Mouse (Mus musculus) cerebellum, adult 18-20 months (tissue): ENCODE data around the gene Ascl1.
A peak's percentile ranks its signal among the peaks of the same experiment; 100 is the strongest.

Source experiments
- DNase-seq, 2 experiments: peaks; one replicate each; pipeline ENCODE4 v3.0.0; 2021

The Ascl1 gene

GRCm38 (mm10) chr10:87493576-87493975 lies at the start of gene Ascl1:
Ascl1 (minus strand) TSS chr10:87493660.
- no peak for DNase-seq

DNA sequence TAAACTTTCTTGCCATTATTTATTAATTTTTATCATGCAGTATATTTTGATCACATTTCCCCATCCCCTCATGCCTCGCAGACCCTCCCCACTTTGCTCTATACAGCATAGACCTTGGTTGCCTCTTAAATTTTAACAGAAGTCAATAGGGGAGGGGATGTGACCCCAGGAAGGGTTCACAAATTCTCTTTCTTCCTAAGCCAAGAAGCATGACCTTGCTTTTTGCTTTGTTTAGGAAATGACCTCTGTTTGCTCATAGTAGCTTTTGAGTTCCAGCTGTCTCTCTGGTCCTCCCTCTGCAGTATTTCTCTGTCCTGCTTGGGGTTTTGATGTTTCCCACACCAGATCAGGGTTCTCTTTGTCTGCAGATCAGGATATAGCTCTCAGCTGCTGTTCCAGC lies 40.7 kb upstream of the Ascl1 start:
- DNase-seq, result no peak

GRCm38 (mm10) chr10:87521646-87522045 lies 28.2 kb upstream of the Ascl1 start, which contains the start of gene Pah:
Pah (plus strand) TSS chr10:87521795.
- no peak for DNase-seq

DNA sequence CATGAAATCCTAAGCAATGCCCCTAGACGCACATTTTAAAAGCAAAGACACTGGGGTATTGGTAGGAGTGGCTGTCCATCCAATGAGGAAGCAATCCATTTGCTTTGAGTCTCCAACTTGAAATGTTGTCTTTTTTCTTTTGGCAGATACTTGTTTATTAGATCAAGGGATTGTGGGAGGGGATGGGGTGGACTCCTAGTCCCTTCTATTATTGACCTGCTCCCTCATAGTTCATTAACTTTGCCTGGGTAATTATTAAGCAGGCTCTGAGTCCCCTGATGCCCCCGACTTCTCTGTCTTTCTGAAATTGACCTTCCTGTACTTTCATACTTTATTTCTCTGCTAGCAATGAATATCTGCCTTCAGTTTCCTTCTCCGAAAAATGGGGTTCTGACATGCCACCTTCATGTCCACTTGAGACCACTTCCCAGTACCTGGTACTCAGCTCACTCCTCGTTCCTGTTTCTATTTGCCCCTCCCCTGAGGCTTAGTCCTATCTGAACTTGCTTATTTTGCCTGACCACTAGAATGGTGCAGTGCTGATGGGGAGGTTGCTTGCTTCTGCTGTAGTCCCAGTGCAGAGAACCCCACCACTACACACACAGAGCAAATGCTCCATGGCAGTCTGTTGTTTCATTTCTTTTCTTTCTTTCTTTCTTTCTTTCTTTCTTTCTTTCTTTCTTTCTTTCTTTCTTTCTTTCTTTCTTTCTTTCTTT lies 27.1 kb upstream of the Ascl1 start:
- no peak for DNase-seq

DNA sequence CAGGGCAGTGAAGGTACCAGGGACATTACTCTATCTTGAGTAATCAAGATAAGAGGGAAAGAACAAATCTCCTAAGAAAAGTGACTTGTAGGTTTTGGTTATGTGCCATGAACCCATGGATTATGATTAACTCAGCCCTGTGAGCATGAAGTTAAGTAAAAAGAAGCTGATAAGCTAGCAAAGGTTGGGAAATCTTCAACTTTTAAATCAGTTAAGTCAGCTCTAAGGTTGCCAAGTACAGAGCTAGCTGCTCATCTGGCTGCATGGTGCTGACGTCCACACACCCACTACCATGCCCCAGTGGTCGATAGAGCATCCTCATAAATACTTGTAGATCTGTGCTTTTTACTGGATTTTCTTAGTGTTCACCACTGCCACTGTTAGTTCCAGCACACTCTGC lies 25.1 kb upstream of the Ascl1 start:
- no peak for DNase-seq

GRCm38 (mm10) chr10:87513052-87513451 lies 19.6 kb upstream of the Ascl1 start:
- DNase-seq, result no peak

GRCm38 (mm10) chr10:87508581-87508980 lies 15.1 kb upstream of the Ascl1 start:
- no peak for DNase-seq

DNA sequence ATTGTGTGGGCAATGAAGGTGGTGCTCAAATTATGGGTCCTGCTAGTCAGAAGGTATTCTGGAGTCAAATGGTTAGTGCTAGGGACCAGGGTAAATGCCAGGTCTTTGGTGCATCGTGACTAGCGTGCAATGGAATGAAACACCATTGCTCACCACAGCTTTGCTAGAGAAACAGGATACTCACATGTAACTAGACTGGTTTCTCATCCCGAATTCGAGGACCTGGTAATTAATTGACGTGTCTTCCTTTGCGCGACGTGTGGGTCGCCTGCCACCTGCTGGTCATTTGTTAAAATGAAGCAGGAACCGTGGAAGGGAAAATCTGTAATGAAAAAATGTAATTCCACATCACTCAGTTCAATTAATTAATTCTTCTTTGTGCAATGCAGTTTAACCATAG lies 10.5 kb upstream of the Ascl1 start:
- DNase-seq, result peak; percentile 35 to 45

DNA sequence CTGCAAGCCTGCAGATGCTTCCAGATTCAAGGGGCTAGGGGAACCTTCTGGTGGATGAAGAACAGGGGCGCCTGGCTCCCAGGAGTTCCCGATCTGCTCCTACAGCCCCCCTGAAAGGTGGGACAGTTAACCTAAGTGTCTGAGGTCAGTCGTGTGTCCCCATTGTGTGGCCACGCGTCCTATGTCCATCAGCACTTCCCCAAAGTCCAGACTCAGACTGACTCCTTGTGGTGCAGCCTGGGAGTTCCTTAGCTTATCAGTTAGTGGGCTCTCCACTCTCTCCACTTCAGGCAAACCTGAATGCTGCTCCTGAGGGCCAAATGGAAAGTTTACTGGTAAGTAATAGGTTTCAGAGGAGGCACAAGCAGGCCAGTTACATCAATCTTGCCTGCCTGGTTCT lies 8.8 kb upstream of the Ascl1 start:
- no peak for DNase-seq

DNA sequence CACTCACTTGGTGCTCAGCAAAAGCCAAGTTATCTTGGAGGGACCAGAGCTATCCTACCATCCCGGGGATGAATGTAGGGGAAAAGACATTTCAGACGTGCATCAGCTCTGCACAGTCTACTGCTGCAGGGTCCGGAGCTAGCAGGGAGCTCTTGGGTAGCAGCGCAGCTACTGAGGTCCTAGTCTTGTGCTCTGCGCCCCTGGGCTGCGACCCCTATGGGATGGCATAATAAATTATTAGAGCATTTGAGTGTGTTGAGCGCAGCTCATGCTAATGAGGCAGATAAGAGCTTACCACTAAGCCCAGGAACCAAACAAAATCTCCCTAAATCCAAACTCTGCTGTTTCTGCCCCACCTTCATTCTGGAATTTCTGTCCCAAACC lies 8.2 kb upstream of the Ascl1 start:
- no peak for DNase-seq

- DNase-seq, result no peak
Observed at GRCm38 (mm10) chr10:87500926-87501658, 7.6 kb upstream of the Ascl1 start.

GRCm38 (mm10) chr10:87497056-87497455 lies 3.6 kb upstream of the Ascl1 start:
- DNase-seq, result no peak

- peak in 1 of 2 experiments; percentile 11 for DNase-seq
Observed at GRCm38 (mm10) chr10:87494596-87494995, 1.1 kb upstream of the Ascl1 start.

GRCm38 (mm10) chr10:87494176-87494575 lies 716 bp upstream of the Ascl1 start:
- no peak for DNase-seq

DNA sequence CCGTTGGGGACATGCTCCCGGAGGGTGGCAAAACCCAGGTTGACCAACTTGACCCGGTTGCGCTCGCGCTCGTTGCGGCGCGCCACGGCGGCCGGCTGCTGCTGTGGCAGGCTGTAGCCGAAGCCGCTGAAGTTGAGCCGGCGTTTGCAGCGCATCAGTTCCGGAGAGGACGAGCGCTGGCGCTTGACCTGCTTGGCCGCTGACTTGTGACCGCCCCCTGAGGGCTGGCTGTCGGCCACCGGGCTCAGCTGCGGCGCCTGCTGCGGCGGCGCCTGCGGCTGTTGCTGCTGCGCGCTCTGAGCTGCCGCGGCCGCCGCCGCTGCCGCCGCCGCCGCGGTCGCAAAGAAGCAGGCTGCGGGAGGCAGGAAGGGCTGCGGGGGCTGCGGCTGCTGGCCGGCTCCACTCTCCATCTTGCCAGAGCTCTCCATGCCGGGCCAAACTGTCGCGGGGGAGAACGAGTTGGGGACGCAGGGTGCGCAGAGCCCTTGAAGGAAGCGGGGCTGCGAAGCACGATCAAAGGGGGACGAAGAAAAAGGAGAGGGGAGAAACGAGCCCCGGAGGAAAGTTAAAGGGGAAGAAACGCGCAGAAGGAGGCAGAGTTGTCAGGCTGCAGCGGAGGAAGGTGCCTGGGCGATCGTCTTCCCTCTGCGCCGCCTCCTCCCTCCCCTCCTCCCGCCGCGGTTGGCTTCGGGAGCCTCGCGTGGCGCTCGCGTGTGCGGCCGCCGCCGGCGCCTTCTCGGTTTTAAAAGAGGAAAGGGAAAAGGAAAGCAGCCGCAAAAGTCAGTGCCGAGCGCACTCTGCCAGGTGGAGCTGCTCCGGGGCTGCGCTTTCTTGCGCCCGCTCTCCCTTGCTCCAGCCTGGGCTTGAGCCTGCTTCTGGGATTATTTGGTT lies 554 bp downstream of the Ascl1 start:
- peak; percentile 16 to 37 for DNase-seq

DNA sequence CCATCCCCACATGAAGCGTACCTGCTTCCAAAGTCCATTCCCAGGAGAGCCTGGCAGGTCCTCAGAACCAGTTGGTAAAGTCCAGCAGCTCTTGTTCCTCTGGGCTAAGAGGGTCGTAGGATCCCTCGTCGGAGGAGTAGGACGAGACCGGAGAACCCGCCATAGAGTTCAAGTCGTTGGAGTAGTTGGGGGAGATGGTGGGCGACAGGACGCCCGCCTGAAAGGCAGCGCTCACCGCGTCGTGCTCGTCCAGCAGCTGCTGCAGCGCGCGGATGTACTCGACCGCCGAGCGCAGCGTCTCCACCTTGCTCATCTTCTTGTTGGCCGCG lies 1.2 kb downstream of the Ascl1 start:
- DNase-seq, result no peak

DNA sequence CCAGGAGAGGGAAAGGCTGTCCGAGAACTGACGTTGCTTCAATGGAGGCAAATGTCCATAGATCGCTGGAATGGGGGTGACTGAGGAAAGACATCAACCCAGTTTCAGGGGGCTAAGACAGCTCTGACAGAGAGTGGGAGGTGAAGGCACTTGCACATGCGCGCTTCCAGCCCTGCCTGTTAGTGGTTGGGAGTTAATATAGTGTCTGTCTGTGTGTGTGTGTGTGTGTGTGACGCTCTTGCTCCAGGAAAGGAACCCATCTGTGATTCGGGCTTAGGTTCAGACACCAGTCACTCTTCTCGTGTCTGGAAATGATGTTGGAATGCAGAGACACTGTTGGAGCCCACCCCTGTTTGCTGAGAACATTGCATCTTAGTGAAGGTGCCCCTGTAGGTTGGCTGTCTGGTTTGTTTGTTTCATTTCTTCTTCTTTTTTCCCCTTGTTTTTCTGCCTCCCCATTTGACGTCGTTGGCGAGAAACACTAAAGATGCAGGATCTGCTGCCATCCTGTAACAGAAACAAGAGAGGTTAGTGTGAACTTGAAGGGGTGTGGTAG lies 1.9 kb downstream of the Ascl1 start:
- no peak for DNase-seq

- no peak for DNase-seq
Observed at GRCm38 (mm10) chr10:87490328-87490727, 3.1 kb downstream of the Ascl1 start.

DNA sequence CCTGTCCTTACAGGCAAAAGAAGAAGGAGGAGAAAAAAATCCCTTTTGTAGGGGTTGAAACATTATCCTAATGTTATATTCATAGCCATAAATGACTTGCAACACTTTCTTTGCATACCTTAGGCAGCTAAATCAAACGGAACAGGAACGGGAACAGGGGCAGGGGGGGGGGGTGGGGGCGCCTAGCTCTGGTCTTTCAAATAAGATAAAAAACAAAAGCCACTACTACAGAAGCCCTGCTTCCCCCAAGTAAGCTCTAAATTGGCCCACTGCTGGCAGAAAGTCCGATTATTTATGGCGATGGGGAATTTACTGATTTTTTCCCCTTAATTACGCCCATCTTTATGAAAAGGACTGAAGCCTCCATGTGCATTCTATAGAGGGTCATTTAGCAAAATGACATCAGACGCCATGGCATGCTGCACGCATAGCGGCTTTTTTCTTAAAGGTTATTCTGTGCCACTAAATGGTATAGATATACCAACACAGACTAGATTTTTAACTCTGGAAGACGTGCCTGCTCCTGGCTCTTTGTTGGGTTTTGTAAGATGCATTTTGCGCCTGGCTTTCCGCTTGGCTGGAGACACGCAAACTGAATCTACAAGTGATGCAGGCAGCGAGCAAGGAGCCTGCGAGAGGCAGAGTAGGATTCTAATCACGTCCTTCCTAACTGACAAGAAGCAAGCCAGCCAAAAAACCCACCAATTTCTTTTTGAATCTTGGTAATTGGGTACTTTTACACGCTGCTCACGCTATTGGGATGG lies 4.0 kb downstream of the Ascl1 start:
- no peak for DNase-seq

DNA sequence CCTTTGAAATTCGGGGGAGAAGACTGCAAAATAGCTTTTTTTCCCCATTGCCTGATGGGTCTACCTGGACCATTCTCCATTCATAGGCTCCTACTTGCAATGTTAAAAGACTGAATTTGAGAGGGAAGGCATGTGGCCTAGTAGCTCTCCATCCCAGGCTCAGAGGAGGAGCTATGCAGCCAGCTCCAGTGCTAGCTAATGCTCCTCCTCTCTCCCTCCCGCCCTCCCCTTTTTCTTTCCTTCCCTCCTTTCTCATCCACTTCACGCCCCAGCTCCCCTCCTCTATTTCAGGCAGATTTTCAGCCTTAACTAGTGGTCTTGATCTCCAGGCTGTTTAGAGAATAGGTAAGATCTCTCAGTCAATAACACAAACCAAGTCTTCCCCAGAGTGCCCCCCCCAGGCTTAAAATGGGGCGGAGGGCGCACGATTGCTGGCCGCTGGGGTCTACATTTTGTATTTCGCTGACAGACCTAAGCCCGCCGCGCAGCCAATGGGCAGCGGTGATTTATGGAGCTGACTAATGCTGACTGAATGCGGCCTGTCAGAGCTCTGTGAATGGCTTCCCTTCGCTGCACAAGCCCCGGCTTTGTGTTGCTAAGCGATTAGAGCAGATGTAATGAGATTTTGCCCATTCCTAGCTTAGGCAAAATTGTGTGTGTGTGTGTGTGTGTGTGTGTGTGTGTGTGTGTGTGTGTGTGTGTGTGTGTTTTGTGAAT lies 4.9 kb downstream of the Ascl1 start:
- DNase-seq, result no peak

- DNase-seq, result peak in 1 of 2 experiments; percentile 9
Observed at GRCm38 (mm10) chr10:87485721-87486620, 7.5 kb downstream of the Ascl1 start.
